1 mouse cellular context compared by ENCODE assay signal in the genomic region with DNA sequence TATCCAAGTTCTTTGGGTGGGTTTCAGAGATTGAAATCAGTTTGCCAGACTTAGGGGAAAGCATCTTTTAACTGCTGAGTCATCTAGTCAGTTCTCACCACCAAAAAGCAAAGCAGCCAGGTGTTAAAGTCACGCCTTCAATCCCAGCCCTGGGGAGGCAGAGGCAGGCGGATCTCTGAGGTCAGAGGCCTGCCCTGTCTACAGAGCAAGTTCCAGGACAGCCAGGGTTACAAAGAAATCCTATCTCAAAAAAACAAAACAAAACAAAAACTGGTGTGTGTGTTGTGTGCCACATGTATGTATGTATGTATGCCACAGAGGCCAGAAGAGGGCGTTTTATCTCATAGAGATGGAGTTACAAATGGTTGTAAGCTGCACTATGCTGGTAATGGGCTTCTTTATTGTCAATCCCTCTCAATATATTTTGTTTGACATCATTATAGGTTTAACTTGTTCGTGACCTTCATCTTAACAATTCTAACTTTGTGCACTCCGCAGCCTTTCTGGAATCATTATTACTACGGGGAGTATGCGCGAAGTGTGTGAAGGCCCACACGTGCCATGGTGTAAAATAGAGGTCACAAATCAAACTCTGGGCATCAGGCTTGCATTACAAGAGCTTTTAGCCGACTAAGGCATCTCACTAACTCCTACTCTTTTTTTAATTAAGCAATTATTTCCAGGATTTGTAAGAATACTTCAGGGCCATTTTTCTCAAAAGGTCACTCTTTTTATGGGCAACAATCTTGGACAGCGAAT.
TF ChIP-seq lines count a peak whose summit lies in the region.

No protein-coding gene starts in this region.

TF ChIP-seq in CH12.LX, 34 proteins besides CTCF, POLR2A, EP300 and RAD21:
- TF ChIP-seq E2F4 (IDR thresholded peaks at IDR 0.05; ENCODE audit: insufficient replicate concordance, low read depth, low read length): 0 out of 2 replicates have a peak, but pooled peaks have one; percentile 13
- no peak for TF ChIP-seq USF2 (conservative IDR thresholded peaks at IDR 0.05; ENCODE audit: low read depth, low read length)
